Mouse (Mus musculus) cerebellum, postnatal 14 days (tissue): ENCODE measurements around the gene Zc3h12a.

ENCODE experiments used
- DNase-seq, 2 experiments: peaks; one replicate each; pipeline ENCODE4 v3.0.0; 2021; ENCODE audit warnings: mixed read lengths in 2 of 2

The Zc3h12a gene

GRCm38 (mm10) chr4:125115081-125115480 lies 12.6 kb downstream of the Zc3h12a start:
- no peak for DNase-seq

DNA sequence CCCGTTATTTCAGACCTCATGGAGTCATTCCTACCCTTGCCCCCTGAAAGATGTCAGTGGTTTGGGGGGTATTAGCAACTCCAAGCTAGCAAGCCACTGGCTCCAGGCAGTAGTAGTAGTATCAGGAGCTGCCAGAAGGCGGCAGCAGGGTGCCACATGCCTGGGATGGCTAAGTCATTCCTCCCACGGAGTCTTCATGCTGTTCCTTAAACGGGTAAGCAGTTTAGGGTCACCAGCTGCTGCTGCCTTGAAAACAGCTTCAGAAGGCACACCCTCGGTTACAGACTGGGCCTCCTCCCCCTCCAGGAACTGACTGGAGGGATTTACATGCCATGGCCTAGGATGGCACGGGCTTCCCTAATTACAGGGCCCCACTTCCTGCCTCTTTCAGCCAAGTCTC lies 13.0 kb downstream of the Zc3h12a start:
- peak; percentile 91 to 93 for DNase-seq

DNA sequence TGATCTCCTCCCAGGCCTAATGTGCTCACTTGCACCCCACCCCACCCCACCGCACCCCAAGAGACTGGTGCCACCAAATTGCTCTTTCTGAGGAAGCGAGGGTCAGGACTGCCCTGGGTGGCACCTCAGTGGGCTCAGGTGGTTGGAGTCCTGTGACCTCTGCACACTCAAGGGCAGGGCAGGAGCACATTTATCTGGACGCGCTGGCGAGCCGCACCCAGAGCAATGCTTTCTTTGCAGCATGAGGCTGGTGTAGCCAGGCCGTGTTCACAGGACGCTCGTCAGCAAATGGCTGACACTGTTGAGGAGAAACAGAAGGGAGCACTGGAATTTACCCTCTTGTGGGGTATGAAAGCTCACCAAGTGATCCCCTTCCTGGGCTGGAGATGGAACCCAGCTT lies 22.3 kb downstream of the Zc3h12a start:
- no peak for DNase-seq

GRCm38 (mm10) chr4:125101334-125101733 lies 26.3 kb downstream of the Zc3h12a start:
- no peak for DNase-seq

GRCm38 (mm10) chr4:125099458-125099857 lies 28.2 kb downstream of the Zc3h12a start:
- DNase-seq = peak; percentile 89 to 96

GRCm38 (mm10) chr4:125097412-125097811 lies 30.2 kb downstream of the Zc3h12a start:
- no peak for DNase-seq

DNA sequence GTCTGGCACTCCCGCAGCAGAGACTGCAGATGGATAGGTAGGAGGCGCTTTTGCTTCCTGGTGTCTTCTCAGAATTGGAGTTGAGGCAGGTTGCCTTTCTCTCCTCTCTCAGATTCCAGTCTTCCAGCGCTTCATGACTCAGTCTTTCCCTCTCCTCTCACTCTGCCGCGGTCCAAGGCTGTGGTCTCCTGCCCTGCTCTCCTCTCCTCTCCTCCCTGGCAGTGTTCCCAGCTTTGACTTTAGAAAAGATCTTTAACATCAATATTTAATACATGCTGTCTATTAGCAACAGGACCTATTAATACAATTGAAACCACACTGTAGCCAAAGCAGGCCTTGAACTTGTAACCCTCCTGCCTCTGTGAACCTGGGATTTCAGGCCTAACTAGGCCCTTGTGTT lies 31.6 kb downstream of the Zc3h12a start:
- no peak for DNase-seq

GRCm38 (mm10) chr4:125093031-125093430 lies 34.6 kb downstream of the Zc3h12a start:
- no peak for DNase-seq

- DNase-seq = peak; percentile 76 to 80
These were observed 42.2 kb downstream of the Zc3h12a start for GRCm38 (mm10) chr4:125085346-125085841.

- peak; percentile 94 to 98 for DNase-seq
These were observed 43.0 kb downstream of the Zc3h12a start, which contains the start of gene Meaf6 for GRCm38 (mm10) chr4:125084403-125085345. Gene Meaf6 (plus strand): TSS chr4:125085134.

DNA sequence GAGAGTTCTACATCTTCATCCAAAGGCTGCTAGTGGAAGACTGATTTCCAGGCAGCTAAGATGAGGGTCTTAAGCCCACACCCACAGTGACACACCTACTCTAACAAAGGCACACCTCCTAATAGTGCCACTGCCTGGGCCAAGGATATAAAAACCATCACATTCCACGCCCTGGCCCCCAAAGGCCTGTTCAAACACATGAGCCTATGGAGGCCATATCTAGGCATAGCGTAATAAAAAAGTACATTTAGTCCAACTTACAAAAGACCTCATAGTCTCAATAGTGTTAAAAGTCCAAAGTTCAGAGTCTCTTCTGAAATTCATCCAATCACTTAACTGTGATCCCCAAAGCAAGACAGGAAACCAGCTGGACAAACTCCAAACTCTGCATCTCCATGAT lies 48.9 kb downstream of the Zc3h12a start:
- no peak for DNase-seq

GRCm38 (mm10) chr4:125077700-125078099 lies 49.9 kb downstream of the Zc3h12a start:
- no peak for DNase-seq
